Mouse (Mus musculus) stomach, postnatal 0 days (tissue): ENCODE measurements around the gene Lrch4. TPM values are rescaled to one million over a fixed set of nuclear protein-coding genes. Genes with fewer than 3 reads are reported as not detected.

Experiments
- ATAC-seq: fragments of 200-750 bp; cut with Nextera tagmentation; 2 replicates; pipeline ENCODE4 v1.8.0; 2017; ENCODE audit not compliant: low FRiP score, low TSS enrichment
- DNase-seq: peaks from one replicate; pipeline ENCODE4 v3.0.0-alpha.2; 2016; ENCODE audit warnings: low spot score
- H3K27ac ChIP-seq: fragments of 300-500 bp; sonication (generic); replicated peaks from 2 replicates; pipeline ENCODE4 v1.5.1; 2014; ENCODE audit warnings: mild to moderate bottlenecking, control low read depth
- H3K27me3 ChIP-seq: fragments of 300-500 bp; sonication (generic); 2 replicates; pipeline ENCODE4 v1.6.1; 2014; ENCODE audit warnings: low read length; ENCODE audit not compliant: control insufficient read depth, insufficient read depth
- H3K36me3 ChIP-seq: fragments of 300-500 bp; sonication (generic); 2 replicates; pipeline ENCODE4 v1.6.1; 2014; ENCODE audit warnings: low read length, mixed read lengths; ENCODE audit not compliant: control insufficient read depth, insufficient read depth
- H3K4me1 ChIP-seq: fragments of 300-500 bp; sonication (generic); replicated peaks from 2 replicates; pipeline ENCODE4 v1.6.1; 2014; ENCODE audit warnings: antibody characterized with exemption; ENCODE audit not compliant: control insufficient read depth, insufficient read depth
- H3K4me2 ChIP-seq: fragments of 300-500 bp; sonication (generic); replicated peaks from 2 replicates; pipeline ENCODE4 v1.6.1; 2014; ENCODE audit warnings: low read depth, mild to moderate bottlenecking, control low read depth, moderate library complexity
- H3K4me3 ChIP-seq: fragments of 300-500 bp; sonication (generic); 2 replicates; pipeline ENCODE4 v1.5.1; 2014; ENCODE audit warnings: low read depth, low read length, control low read depth
- H3K9ac ChIP-seq: fragments of 300-500 bp; sonication (generic); 2 replicates; pipeline ENCODE4 v1.6.1; 2014; ENCODE audit warnings: mild to moderate bottlenecking, low read length, control low read depth, mixed read lengths
- H3K9me3 ChIP-seq: fragments of 300-500 bp; sonication (generic); 2 replicates; pipeline ENCODE4 v1.6.1; 2016; ENCODE audit warnings: low read length; ENCODE audit not compliant: control insufficient read depth
- CTCF ChIP-seq: IDR thresholded peaks from 2 replicates; pipeline ENCODE4 v1.5.1; 2016; ENCODE audit warnings: antibody characterized with exemption, low read depth, mild to moderate bottlenecking, moderate library complexity
- EP300 ChIP-seq: optimal IDR thresholded peaks from 2 replicates; pipeline ENCODE3; 2016; ENCODE audit warnings: antibody characterized with exemption
- WGBS: fragments of 180-500 bp; shearing (Covaris S2); extraction: QIAGEN DNeasy Blood & Tissue Kit; methylation state at CpG from one replicate; pipeline ENCODE4 v1.1.7; 2014; 5-methylcytosine and 5-hydroxymethylcytosine counted together
- polyA plus RNA-seq: library from polyadenylated mRNA; unstranded; fragments of >200 nt; fragmentation: Nextera tagmentation; extraction: Ambion mirVana; gene quantifications from 2 replicates; pipeline ENCODE4 v1.2.1, GENCODE M21; 2015

Lrch4 gene
- polyA plus RNA-seq, 1 experiment from 2014 or later, result 22.5 TPM

DNA sequence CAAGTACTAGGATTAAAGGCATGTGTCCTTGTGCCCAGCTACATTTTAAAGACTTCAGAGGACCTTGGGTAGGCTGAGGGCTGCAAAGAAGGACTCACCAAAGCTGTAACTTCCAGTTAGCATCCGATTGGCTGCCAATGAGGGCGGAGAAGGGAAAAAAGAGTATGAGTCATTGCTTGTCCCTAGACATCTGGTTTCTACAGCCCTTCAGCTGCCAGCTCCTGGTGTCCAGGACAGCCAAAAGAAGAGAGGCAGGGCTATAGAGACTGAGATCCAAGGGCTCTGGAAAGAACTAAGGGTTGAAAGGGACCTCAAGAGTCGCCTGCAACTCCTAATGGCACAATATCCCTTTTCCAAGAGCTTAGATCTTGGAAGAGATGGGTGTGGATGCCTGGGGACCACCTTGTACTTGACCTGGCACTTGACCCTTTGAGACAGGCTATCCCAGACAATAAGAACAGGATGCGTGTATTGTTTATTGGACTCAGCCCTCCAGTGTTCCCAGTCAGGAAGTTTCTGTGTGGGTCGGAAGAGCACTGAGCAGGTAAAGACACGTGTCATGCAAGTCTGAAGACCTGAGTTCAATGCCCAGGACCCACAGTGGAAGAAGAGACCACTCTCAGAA lies 31.3 kb downstream of the Lrch4 start:
- WGBS, result 74% methylated on average over 6 of the region's 6 CpGs
- Histone ChIP-seq H3K27me3 (no peaks in the 10 kb centered on the region), H3K4me1 (no peaks in the 10 kb centered on the region), H3K36me3 (no peaks in the 10 kb centered on the region), H3K4me3 (no peak overlapping the region), H3K27ac (peak overlapping the region; percentile 56; the same call in 1 of the 2 replicates), H3K9me3 (no peaks in the 10 kb centered on the region), H3K4me2 (no peak overlapping the region), H3K9ac (no peak overlapping the region)
- no peak for TF ChIP-seq CTCF
- TF ChIP-seq EP300, result no peak
- DNase-seq (peak; percentile 47), ATAC-seq (peak; percentile 41; the same call in 1 of the 2 replicates)

DNA sequence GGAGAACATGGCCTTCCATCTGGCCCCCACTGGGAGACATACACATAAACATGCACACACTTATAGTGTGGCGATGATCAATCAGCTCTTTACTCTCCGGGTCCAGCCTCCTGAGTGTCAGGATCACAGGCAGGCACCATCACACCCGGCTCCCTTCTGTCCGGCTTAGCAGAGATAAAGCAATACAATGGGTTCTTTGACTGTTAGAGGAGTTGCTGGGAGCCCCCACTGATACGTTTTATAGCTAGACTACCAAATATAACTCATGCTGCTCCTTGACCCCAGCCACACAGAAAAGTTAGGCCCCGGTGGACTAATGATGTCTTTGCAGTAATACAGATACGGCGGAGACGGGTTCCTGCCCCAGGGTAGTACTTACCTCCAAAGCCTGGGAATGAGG lies 34.1 kb downstream of the Lrch4 start:
- DNase-seq, result no peak
- Histone ChIP-seq H3K27me3 (no peaks in the 10 kb centered on the region), H3K9ac (no peak overlapping the region), H3K4me3 (no peak overlapping the region), H3K9me3 (no peaks in the 10 kb centered on the region), H3K27ac (no peak overlapping the region), H3K4me1 (no peaks in the 10 kb centered on the region), H3K4me2 (no peak overlapping the region), H3K36me3 (0 out of 2 replicates have a peak, but pooled peaks cover 6% of the 10 kb centered on the region)
- no peak for ATAC-seq
- no peak for TF ChIP-seq CTCF
- TF ChIP-seq EP300, result no peak
- WGBS, result 77% methylated on average over 9 of the region's 9 CpGs

DNA sequence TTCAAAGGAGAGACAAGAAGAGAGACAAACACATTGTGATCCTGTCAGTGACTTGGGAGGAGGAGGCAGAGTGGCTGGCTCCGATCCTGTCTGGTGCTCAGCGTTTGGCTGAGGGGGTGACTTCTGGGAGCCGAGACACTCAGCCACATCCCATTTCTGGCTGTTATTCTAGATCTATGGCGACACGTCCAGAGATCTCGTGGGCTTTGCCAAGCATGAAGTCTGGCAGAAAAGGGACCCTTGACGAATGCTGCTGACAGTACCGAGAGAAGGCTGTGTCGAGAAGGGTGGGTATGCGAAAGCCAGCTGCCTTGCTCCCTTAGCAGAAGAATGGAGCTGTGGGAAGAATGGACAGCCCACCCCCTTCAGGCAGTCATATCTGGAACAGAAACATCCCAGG lies 40.0 kb downstream of the Lrch4 start:
- DNase-seq (no peak), ATAC-seq (no peak)
- no peak for TF ChIP-seq EP300
- TF ChIP-seq CTCF, result peak; percentile 19; the same call in 1 of the 2 replicates
- H3K4me1 ChIP-seq, result peaks cover 6% of the 10 kb centered on the region; the same call in 1 of the 2 replicates
- 0 out of 2 replicates have a peak overlapping the region, but pooled peaks have one; percentile 17 for H3K4me2 ChIP-seq
- H3K4me3 ChIP-seq, result no peak overlapping the region
- peak overlapping the region; percentile 40 for H3K27ac ChIP-seq
- WGBS, result 49% methylated on average over 10 of the region's 10 CpGs
- H3K27me3 ChIP-seq, result no peaks in the 10 kb centered on the region
- no peaks in the 10 kb centered on the region for H3K9me3 ChIP-seq
- 0 out of 2 replicates have a peak, but pooled peaks cover 6% of the 10 kb centered on the region for H3K36me3 ChIP-seq
- no peak overlapping the region for H3K9ac ChIP-seq

DNA sequence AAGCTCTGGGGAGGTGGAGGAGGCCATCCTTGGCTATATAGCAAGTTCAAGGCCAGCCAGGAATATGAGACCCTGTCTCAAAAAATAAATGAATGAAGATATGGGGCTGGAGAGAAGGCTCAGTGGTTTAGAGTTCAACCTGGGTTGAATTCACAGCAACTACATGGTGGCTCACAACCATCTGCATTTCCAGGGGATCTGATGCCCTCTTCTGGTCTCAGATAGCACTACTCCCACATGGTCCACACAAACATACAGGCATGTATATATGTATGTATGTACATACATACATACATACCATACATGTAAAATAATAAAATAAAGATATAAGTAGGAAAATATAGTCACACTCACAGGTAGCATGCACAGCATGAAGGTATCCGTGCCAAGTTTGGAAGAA lies 41.3 kb downstream of the Lrch4 start:
- H3K27me3 ChIP-seq, result no peaks in the 10 kb centered on the region
- TF ChIP-seq CTCF (peak; percentile 68), EP300 (no peak)
- 0 out of 2 replicates have a peak, but pooled peaks cover 6% of the 10 kb centered on the region for H3K36me3 ChIP-seq
- no peak overlapping the region for H3K9ac ChIP-seq
- H3K4me1 ChIP-seq, result peaks cover 6% of the 10 kb centered on the region; the same call in 1 of the 2 replicates
- no peak overlapping the region for H3K27ac ChIP-seq
- H3K4me3 ChIP-seq, result no peak overlapping the region
- DNase-seq, result no peak
- no peak for ATAC-seq
- no peak overlapping the region for H3K4me2 ChIP-seq
- H3K9me3 ChIP-seq, result no peaks in the 10 kb centered on the region
- WGBS, result 98% methylated on average over 1 of the region's 1 CpGs

DNA sequence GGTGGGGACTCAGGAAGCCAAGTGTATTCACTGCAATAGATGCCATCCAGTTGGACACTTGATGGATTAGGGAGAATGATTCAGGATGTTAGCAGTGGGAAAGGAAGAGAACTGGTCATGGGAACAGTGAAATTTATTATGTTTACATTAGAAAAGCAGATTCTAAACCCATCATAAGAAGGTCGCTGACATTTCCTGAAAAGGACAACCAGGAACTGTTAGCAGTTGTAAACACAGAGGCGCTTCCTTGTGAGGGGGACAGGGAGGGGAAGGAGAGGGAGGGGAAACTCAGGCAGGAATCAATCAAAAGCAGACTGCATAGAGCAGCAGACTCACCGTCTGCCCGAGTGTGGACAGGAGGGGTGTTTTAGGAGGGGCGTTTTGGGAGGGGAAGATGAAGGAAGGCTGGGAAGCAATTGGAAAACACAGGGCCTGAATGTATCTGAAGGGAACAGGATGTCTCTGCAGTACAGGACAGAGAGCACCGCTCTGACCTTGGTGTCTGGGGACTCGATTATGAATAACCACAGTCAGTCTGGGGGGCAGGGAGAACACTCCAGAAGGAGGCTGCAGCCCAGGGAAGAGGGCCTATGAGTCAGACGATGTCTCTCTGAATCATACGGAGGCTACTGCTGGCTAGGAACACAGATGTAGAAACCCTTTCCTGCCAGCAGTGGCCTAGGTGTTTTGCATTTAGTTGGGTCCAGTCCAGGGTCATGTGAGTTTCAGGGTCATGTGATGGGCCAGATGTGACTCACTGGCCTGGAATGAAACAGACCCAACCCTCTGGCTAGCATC lies 42.7 kb downstream of the Lrch4 start:
- H3K4me2 ChIP-seq, result peak overlapping the region; percentile 18; the same call in 1 of the 2 replicates
- H3K9me3 ChIP-seq, result no peaks in the 10 kb centered on the region
- DNase-seq (peak; percentile 70), ATAC-seq (peak; percentile 90)
- H3K27ac ChIP-seq, result peak overlapping the region; percentile 90
- H3K27me3 ChIP-seq, result no peaks in the 10 kb centered on the region
- 0 out of 2 replicates have a peak overlapping the region, but pooled peaks have one; percentile 23 for H3K9ac ChIP-seq
- WGBS, result 13% methylated on average over 9 of the region's 9 CpGs
- peaks cover 6% of the 10 kb centered on the region; the same call in 1 of the 2 replicates for H3K4me1 ChIP-seq
- H3K4me3 ChIP-seq, result no peak overlapping the region
- H3K36me3 ChIP-seq, result 0 out of 2 replicates have a peak, but pooled peaks cover 2% of the 10 kb centered on the region
- TF ChIP-seq EP300 (no peak), CTCF (peak; percentile 1; the same call in 1 of the 2 replicates)
